Comparison of ENCODE assay signal across 12 mouse cellular contexts in the genomic region with DNA sequence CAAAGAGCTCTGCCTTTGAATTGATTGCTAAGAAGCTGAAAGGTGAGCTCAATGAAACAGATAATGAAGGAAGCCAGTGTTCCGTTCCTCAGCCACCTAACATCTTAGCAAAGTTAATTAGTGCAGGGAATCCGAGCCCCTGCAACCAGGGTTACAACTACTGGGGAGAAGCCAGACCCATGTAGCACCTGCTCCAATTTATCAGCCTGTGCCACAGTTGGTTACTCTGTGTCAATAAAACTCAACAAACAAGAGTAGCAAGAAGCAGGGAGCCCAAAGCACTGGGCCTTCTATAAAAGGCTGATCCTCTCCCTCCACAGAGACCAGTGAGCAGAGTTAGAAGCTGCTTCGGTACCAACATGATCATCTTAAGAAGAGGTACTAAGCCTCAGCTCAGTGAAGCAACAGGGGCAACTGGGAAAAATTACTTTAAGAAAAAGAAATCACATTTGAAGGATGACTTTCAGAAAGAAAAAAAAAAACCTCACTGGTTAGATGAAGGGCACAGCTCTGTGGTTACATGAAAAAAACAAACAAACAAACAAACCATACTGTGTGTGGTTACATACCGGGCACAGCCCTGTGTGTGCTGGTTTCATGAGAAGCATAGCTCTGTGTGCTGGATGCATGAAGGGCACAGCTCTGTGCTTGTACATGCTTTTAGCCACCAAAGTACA. TPM values are rescaled to one million over a fixed set of nuclear protein-coding genes. Genes with fewer than 3 reads are reported as not detected.
DNase-seq lines count a peak whose midpoint lies in the region; ATAC-seq lines count a peak whose summit lies in the region.
"Had no signal": no experiment of that assay in that cellular context is flagged by ENCODE, and none has a peak within 500 bp of the region (broad histone marks: within the 10 kb centered on the region; RNA-seq: fewer than 3 reads in every experiment).

No protein-coding gene starts in this region.

- no peak overlapping the region for H3K4me2 ChIP-seq in embryonic facial prominence, embryonic 12.5 days (replicated peaks)
- H3K4me2 ChIP-seq in heart, embryonic 13.5 days = peak overlapping the region; percentile 8; the same call in 1 of the 2 replicates
- no peak overlapping the region for H3K4me2 ChIP-seq in limb, embryonic 12.5 days
- H3K4me2 ChIP-seq in midbrain, embryonic 15.5 days = no peak overlapping the region

- peak overlapping the region; percentile 55; the same call in 1 of the 2 replicates for H3K27ac ChIP-seq in embryonic facial prominence, embryonic 12.5 days
- H3K27ac ChIP-seq in embryonic facial prominence, embryonic 10.5 days (replicated peaks) = no peak overlapping the region
- peak overlapping the region; percentile 67 for H3K27ac ChIP-seq in heart, embryonic 13.5 days (replicated peaks)
- H3K27ac ChIP-seq in limb, embryonic 12.5 days = 0 out of 2 replicates have a peak overlapping the region, but pooled peaks have one; percentile 35
- no peak overlapping the region for H3K27ac ChIP-seq in limb, embryonic 10.5 days
- no peak overlapping the region for H3K27ac ChIP-seq in midbrain, embryonic 15.5 days

- H3K36me3 ChIP-seq in embryonic facial prominence, embryonic 12.5 days = no peaks in the 10 kb centered on the region
- no peaks in the 10 kb centered on the region for H3K36me3 ChIP-seq in embryonic facial prominence, embryonic 10.5 days (replicated peaks)
- H3K36me3 ChIP-seq in heart, embryonic 13.5 days = no peaks in the 10 kb centered on the region
- H3K36me3 ChIP-seq in limb, embryonic 12.5 days = no peaks in the 10 kb centered on the region
- H3K36me3 ChIP-seq in limb, embryonic 10.5 days = no peaks in the 10 kb centered on the region
- no peaks in the 10 kb centered on the region for H3K36me3 ChIP-seq in midbrain, embryonic 15.5 days (replicated peaks)

- H3K4me3 ChIP-seq in embryonic facial prominence, embryonic 12.5 days = no peak overlapping the region
- no peak overlapping the region for H3K4me3 ChIP-seq in embryonic facial prominence, embryonic 10.5 days
- no peak overlapping the region for H3K4me3 ChIP-seq in heart, embryonic 13.5 days
- no peak overlapping the region for H3K4me3 ChIP-seq in limb, embryonic 12.5 days (replicated peaks)
- no peak overlapping the region for H3K4me3 ChIP-seq in limb, embryonic 10.5 days
- no peak overlapping the region for H3K4me3 ChIP-seq in midbrain, embryonic 15.5 days

- WGBS in embryonic facial prominence, embryonic 12.5 days = 44% methylated on average over 4 of the region's 4 CpGs
- WGBS in embryonic facial prominence, embryonic 10.5 days = 48% methylated on average over 4 of the region's 4 CpGs
- WGBS in heart, embryonic 13.5 days = 68% methylated on average over 4 of the region's 4 CpGs
- WGBS in limb, embryonic 12.5 days = 38% methylated on average over 4 of the region's 4 CpGs
- 45% methylated on average over 4 of the region's 4 CpGs for WGBS in limb, embryonic 10.5 days
- 32% methylated on average over 4 of the region's 4 CpGs for WGBS in midbrain, embryonic 15.5 days

- no peaks in the 10 kb centered on the region for H3K27me3 ChIP-seq in embryonic facial prominence, embryonic 12.5 days
- H3K27me3 ChIP-seq in embryonic facial prominence, embryonic 10.5 days (replicated peaks; ENCODE audit: low read depth, poor library complexity, severe bottlenecking) = no peaks in the 10 kb centered on the region
- H3K27me3 ChIP-seq in heart, embryonic 13.5 days (replicated peaks) = no peaks in the 10 kb centered on the region
- no peaks in the 10 kb centered on the region for H3K27me3 ChIP-seq in limb, embryonic 12.5 days
- H3K27me3 ChIP-seq in limb, embryonic 10.5 days (ENCODE audit: low read depth, poor library complexity, severe bottlenecking) = no peaks in the 10 kb centered on the region
- H3K27me3 ChIP-seq in midbrain, embryonic 15.5 days (replicated peaks) = no peaks in the 10 kb centered on the region

- H3K4me1 ChIP-seq in embryonic facial prominence, embryonic 12.5 days = peaks cover 9% of the 10 kb centered on the region; the same call in 1 of the 2 replicates
- H3K4me1 ChIP-seq in embryonic facial prominence, embryonic 10.5 days = peaks cover 14% of the 10 kb centered on the region
- H3K4me1 ChIP-seq in heart, embryonic 13.5 days = peaks cover 19% of the 10 kb centered on the region
- peaks cover 23% of the 10 kb centered on the region for H3K4me1 ChIP-seq in limb, embryonic 12.5 days (replicated peaks)
- peaks cover 8% of the 10 kb centered on the region for H3K4me1 ChIP-seq in limb, embryonic 10.5 days
- H3K4me1 ChIP-seq in midbrain, embryonic 15.5 days = peaks cover 12% of the 10 kb centered on the region

- no peak for DNase-seq in embryonic facial prominence, embryonic 10.5 days (ENCODE audit: low spot score)
- DNase-seq in heart, postnatal 4 days = no peak
- DNase-seq in limb, embryonic 10.5 days (ENCODE audit: low spot score) = no peak
- no peak for DNase-seq in adrenal gland, postnatal 4 days (ENCODE audit: low spot score in 2 of 2)
- DNase-seq: cerebellum, adult 8-10 months; gastrocnemius, postnatal 10 days; kidney, adult 8-10 months; layer of hippocampus, adult 9-11 months had no signal

- no peak for ATAC-seq in embryonic facial prominence, embryonic 12.5 days (ENCODE audit: insufficient number of reproducible peaks, insufficient read depth, low FRiP score, low TSS enrichment)
- ATAC-seq in heart, embryonic 13.5 days (ENCODE audit: extremely low read depth, insufficient number of reproducible peaks, low FRiP score, low TSS enrichment) = no peak
- 0 out of 2 replicates have a peak, but pooled peaks have one; percentile 42 for ATAC-seq in limb, embryonic 12.5 days (ENCODE audit: insufficient number of reproducible peaks, insufficient read depth, low FRiP score, low TSS enrichment, low read depth)
- ATAC-seq in midbrain, embryonic 15.5 days (replicated peaks) = 0 out of 2 replicates have a peak, but pooled peaks have one; percentile 45

- H3K9me3 ChIP-seq in embryonic facial prominence, embryonic 12.5 days = no peaks in the 10 kb centered on the region
- H3K9me3 ChIP-seq in embryonic facial prominence, embryonic 10.5 days = no peaks in the 10 kb centered on the region
- no peaks in the 10 kb centered on the region for H3K9me3 ChIP-seq in heart, embryonic 13.5 days
- H3K9me3 ChIP-seq in limb, embryonic 12.5 days = no peaks in the 10 kb centered on the region
- H3K9me3 ChIP-seq in limb, embryonic 10.5 days (replicated peaks) = no peaks in the 10 kb centered on the region
- H3K9me3 ChIP-seq in midbrain, embryonic 15.5 days = no peaks in the 10 kb centered on the region

- H3K9ac ChIP-seq in embryonic facial prominence, embryonic 12.5 days = no peak overlapping the region
- H3K9ac ChIP-seq in heart, embryonic 13.5 days = no peak overlapping the region
- no peak overlapping the region for H3K9ac ChIP-seq in limb, embryonic 12.5 days (replicated peaks)
- H3K9ac ChIP-seq in midbrain, embryonic 15.5 days = no peak overlapping the region

RNA-seq across cellular contexts. Expression of a gene that starts 36.6 kb away (rescaled TPM):
- 26.0 and 26.3 TPM in 2 replicates for polyA plus RNA-seq in embryonic facial prominence, embryonic 12.5 days (2016; fragmentation: Nextera tagmentation; extraction: Ambion mirVana)
- polyA plus RNA-seq in embryonic facial prominence, embryonic 10.5 days (2016; fragmentation: Nextera tagmentation; extraction: Ambion mirVana) = 18.0 and 21.5 TPM in 2 replicates
- polyA plus RNA-seq in heart, embryonic 13.5 days (2015; fragmentation: Nextera tagmentation; extraction: Ambion mirVana) = 8.7 and 11.7 TPM in 2 replicates
- total RNA-seq in heart, postnatal 4 days (2021) = 10 to 100 TPM; 15.7 to 17.7 TPM
- polyA plus RNA-seq in limb, embryonic 12.5 days (2016; fragmentation: Nextera tagmentation; extraction: Ambion mirVana) = 27.1 and 29.6 TPM in 2 replicates
- 18.9 and 22.5 TPM in 2 replicates for polyA plus RNA-seq in limb, embryonic 10.5 days (2016; fragmentation: Nextera tagmentation; extraction: Ambion mirVana)
- 26.0 and 28.5 TPM in 2 replicates for polyA plus RNA-seq in midbrain, embryonic 15.5 days (2015; fragmentation: Nextera tagmentation; extraction: Ambion mirVana)
- total RNA-seq in adrenal gland, postnatal 4 days (2021) = 10 to 100 TPM; 17.1 to 18.8 TPM

RNA-seq across cellular contexts. Expression of a gene that starts 38.7 kb away (rescaled TPM):
- polyA plus RNA-seq in embryonic facial prominence, embryonic 12.5 days (2016; fragmentation: Nextera tagmentation; extraction: Ambion mirVana) = 50.9 and 54.4 TPM in 2 replicates
- polyA plus RNA-seq in embryonic facial prominence, embryonic 10.5 days (2016; fragmentation: Nextera tagmentation; extraction: Ambion mirVana) = 45.5 and 47.3 TPM in 2 replicates
- 16.0 and 16.8 TPM in 2 replicates for polyA plus RNA-seq in heart, embryonic 13.5 days (2015; fragmentation: Nextera tagmentation; extraction: Ambion mirVana)
- total RNA-seq in heart, postnatal 4 days (2021) = 10 to 100 TPM; 34.9 TPM
- 63.0 and 68.2 TPM in 2 replicates for polyA plus RNA-seq in limb, embryonic 12.5 days (2016; fragmentation: Nextera tagmentation; extraction: Ambion mirVana)
- polyA plus RNA-seq in limb, embryonic 10.5 days (2016; fragmentation: Nextera tagmentation; extraction: Ambion mirVana) = 52.0 and 59.6 TPM in 2 replicates
- 7.5 and 7.7 TPM in 2 replicates for polyA plus RNA-seq in midbrain, embryonic 15.5 days (2015; fragmentation: Nextera tagmentation; extraction: Ambion mirVana)
- 10 to 100 TPM; 46.1 to 46.6 TPM for total RNA-seq in adrenal gland, postnatal 4 days (2021)

Comparison
In these comparisons a context has a peak if more than half of its experiments do, and no peak if none do; other contexts are left out.
1. H3K27ac ChIP-seq: peak in embryonic facial prominence, embryonic 12.5 days (single experiment), heart, embryonic 13.5 days (single experiment) and limb, embryonic 12.5 days (single experiment); none in embryonic facial prominence, embryonic 10.5 days (single experiment), limb, embryonic 10.5 days (single experiment) and midbrain, embryonic 15.5 days (single experiment).
2. ATAC-seq: peak in limb, embryonic 12.5 days (single experiment) and midbrain, embryonic 15.5 days (single experiment); none in embryonic facial prominence, embryonic 12.5 days (single experiment) and heart, embryonic 13.5 days (single experiment).